Mouse (Mus musculus) embryonic stem cell, embryonic (primary cell): Measurements from ENCODE around the gene Alyref2.

Experiments
- CTCF ChIA-PET, 4 experiments: fragments of 300-600 bp in 2 of 4; fragments of 350-600 bp in 2 of 4; sonication (Branson Sonifier 250); formaldehyde crosslinking; loops; one replicate each; lab custom pipeline; 2022; ENCODE audit warnings: inconsistent platforms in 2 of 4; lab: Charles Lee
- POLR2A ChIA-PET, 4 experiments: fragments of 300-600 bp in 2 of 4; fragments of 350-600 bp in 2 of 4; sonication (Branson Sonifier 250); formaldehyde crosslinking; loops; one replicate each; lab custom pipeline; 2022; ENCODE audit warnings: antibody characterized with exemption in 4 of 4, inconsistent platforms in 1 of 4; lab: Charles Lee

Alyref2 gene

DNA sequence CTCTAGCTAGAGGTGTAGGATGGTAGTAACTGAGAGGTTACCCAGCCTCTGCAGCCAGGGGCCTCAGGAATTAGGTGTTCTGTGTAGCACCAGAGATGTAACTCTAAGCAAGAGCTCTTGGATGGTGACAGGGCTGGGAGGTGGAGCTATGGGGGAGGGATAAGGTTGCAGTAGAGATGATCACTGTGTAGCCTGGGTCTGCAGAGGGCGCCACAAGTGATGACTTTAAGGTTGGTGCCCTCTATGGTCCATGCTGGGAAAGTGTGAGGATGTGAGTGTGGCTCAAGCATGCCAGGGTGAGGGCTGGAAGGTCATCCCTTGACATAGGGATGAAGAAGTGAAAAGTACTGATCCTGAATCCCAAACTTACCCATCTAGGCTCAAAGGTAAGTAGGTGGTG, 11.8 kb downstream of the Alyref2 start:
- ChIA-PET POLR2A (interaction anchor here in 3 of 4 experiments (0.7 to 2.2 kb wide), 7 partner anchors 8 to 30 kb away, joined by 3 to 20 read pairs (median 3); partner anchors contain the start of gene Alyref2 (in 2 of the 3)), CTCF (interaction anchor here (0.6 to 3.0 kb wide), 16 partner anchors 10 to 542 kb away, joined by 3 to 9 read pairs (median 5); partner anchors contain the start of genes Itln1 (in 1 of the 4) and Nhlh1 (in 1 of the 4))

- ChIA-PET CTCF (interaction anchor here (0.7 to 3.0 kb wide), 11 partner anchors 13 to 50 kb away, joined by 3 to 9 read pairs (median 4); no protein-coding TSS in a partner anchor), POLR2A (interaction anchor here in 3 of 4 experiments (0.6 to 2.2 kb wide), 7 partner anchors 8 to 96 kb away, joined by 3 to 20 read pairs (median 4); partner anchors contain the start of gene Alyref2 (in 2 of the 3))
Observed at GRCm38 (mm10) chr1:171515557-171515956, 12.3 kb downstream of the Alyref2 start.

GRCm38 (mm10) chr1:171531367-171531766, 28.1 kb downstream of the Alyref2 start:
- POLR2A ChIA-PET: no interaction called here

GRCm38 (mm10) chr1:171532830-171533229, 29.6 kb downstream of the Alyref2 start:
- ChIA-PET CTCF (interaction anchor here (0.7 to 4.9 kb wide), 8 partner anchors 9 to 167 kb away, joined by 3 to 48 read pairs (median 6); no protein-coding TSS in a partner anchor), POLR2A (interaction anchor here (0.7 to 4.9 kb wide), 4 partner anchors 30 to 208 kb away, joined by 3 to 26 read pairs (median 13); partner anchors contain the start of gene Alyref2 (in 2 of the 4))

More at GRCm38 (mm10) chr1:171531367-171531766, 28.1 kb downstream of the Alyref2 start:
- CTCF ChIA-PET: interaction anchor here in 2 of 4 experiments (0.7 to 4.9 kb wide), 2 partner anchors 34 to 79 kb away, joined by 6 to 48 read pairs; no protein-coding TSS in a partner anchor

DNA sequence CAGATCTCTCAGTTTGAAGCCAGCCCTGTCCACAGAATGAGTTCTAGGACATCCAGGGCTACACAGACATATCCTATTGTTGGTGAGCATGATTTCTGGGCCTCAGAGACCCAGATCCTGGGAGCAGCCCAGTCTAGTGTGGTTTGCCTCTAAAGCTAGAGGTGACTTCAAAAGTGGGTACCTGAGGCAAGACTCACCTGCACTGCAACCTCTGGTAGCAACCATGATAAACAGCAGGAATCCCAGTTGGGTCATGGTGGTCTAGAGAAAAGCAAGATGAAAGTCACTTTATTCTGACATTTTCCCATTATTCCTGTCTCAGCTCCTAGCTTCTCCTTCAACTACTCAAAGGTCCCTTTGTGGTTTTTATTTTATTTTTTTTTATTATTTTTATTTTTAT, 31.3 kb downstream of the Alyref2 start:
- ChIA-PET CTCF (interaction anchor here (0.6 to 4.9 kb wide), 13 partner anchors 20 to 272 kb away, joined by 3 to 48 read pairs (median 5); no protein-coding TSS in a partner anchor), POLR2A (interaction anchor here in 3 of 4 experiments (0.5 to 4.9 kb wide), 8 partner anchors 28 to 629 kb away, joined by 3 to 26 read pairs (median 4); partner anchors contain the start of gene Alyref2 (in 3 of the 3))

DNA sequence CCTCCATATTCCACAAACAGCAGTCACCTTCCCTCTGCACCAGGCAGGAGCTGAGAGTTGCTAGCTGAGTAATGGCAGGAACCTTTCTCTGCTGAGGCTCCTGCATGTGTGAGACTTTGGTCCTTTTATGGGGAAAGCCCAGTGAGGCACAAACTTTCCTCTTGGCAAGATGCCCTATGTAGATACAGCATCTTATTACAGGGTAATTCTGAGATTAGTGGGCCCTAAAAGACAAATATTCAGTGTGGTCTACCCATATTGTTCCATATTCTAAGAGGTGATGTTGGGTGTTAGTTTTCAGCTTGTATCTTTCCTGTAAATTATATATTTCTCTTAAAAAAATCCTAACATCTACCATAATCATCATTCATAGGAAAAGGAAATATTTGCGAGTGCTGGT, 31.9 kb downstream of the Alyref2 start, which contains the start of gene Itln1:
Itln1 (minus strand) TSS at position 101 of the 400 bp plus-strand sequence.
- CTCF ChIA-PET: interaction anchor here in 3 of 4 experiments (0.5 to 4.9 kb wide), 14 partner anchors 16 to 538 kb away, joined by 3 to 48 read pairs (median 4); no protein-coding TSS in a partner anchor
- POLR2A ChIA-PET: interaction anchor here in 3 of 4 experiments (0.5 to 4.9 kb wide), 6 partner anchors 29 to 629 kb away, joined by 3 to 26 read pairs (median 4); partner anchors contain the start of gene Alyref2 (in 3 of the 3)

DNA sequence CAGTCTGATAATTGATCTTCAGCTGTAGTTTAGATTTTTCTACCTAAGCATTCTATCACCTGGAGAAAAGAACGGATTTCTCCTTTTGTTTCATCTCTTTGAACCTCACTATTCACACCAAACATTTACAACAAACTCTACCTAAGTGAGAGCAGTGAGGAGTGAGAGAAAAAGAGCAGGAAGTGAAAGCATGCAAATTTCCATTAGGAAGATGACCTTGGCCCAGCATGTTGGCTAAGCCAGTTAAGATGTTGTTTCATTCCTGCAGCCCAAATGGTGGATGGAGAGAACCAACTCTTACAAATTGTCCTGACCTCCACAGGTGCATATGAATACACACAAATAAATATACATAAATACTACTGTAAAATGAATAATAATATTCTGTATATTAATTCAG, 37.4 kb downstream of the Alyref2 start:
- CTCF ChIA-PET: interaction anchor here in 2 of 4 experiments (0.8 to 5.4 kb wide), 5 partner anchors 24 to 28 kb away, joined by 3 to 42 read pairs (median 6); no protein-coding TSS in a partner anchor
- POLR2A ChIA-PET: interaction anchor here in 1 of 4 experiments (0.6 kb wide), 1 partner anchor 241 kb away, joined by 3 read pairs; no protein-coding TSS in a partner anchor

DNA sequence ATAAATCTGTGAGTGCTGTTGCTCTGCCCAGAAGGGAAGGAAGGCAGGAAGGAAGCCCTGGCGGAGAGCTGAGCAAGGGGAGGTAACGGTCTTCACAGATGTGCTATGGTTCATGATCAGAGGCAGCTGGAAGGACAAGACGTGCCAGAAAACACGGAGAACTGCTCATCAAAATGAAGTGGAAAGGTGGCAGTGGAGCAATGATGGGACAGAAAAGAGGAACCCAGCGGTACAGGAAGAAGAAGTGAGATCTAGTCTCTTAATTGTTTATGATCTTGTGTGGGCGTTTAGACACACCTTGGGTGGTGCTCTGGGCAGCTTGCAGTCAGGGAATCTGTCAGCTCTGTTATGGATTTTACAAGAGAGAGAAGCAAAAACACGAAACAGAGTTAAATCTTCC, 48.0 kb downstream of the Alyref2 start:
- POLR2A ChIA-PET: interaction anchor here in 1 of 4 experiments (1.3 kb wide), 1 partner anchor 9 kb away, joined by 5 read pairs; no protein-coding TSS in a partner anchor
- CTCF ChIA-PET: interaction anchor here in 2 of 4 experiments (0.7 to 10.7 kb wide), 5 partner anchors 13 to 17 kb away, joined by 3 to 101 read pairs (median 4); partner anchors contain the start of gene Itln1 (in 1 of the 2)

- POLR2A ChIA-PET: interaction anchor here in 1 of 4 experiments (1.1 to 4.5 kb wide), 3 partner anchors 9 to 50 kb away, joined by 4 to 13 read pairs (median 5); no protein-coding TSS in a partner anchor
- CTCF ChIA-PET: interaction anchor here in 2 of 4 experiments (0.7 to 10.7 kb wide), 6 partner anchors 10 to 59 kb away, joined by 3 to 101 read pairs (median 6); no protein-coding TSS in a partner anchor
Observed at GRCm38 (mm10) chr1:171552230-171552629, 49.0 kb downstream of the Alyref2 start.

GRCm38 (mm10) chr1:171553359-171554341, 50.4 kb downstream of the Alyref2 start:
- POLR2A ChIA-PET: interaction anchor here in 3 of 4 experiments (0.6 to 4.5 kb wide), 6 partner anchors 8 to 212 kb away, joined by 3 to 13 read pairs (median 5); no protein-coding TSS in a partner anchor
- CTCF ChIA-PET: interaction anchor here in 3 of 4 experiments (0.6 to 10.7 kb wide), 8 partner anchors 9 to 694 kb away, joined by 3 to 101 read pairs (median 5); no protein-coding TSS in a partner anchor
